ENCODE assay signal across 8 mouse cellular contexts in the genomic region with DNA sequence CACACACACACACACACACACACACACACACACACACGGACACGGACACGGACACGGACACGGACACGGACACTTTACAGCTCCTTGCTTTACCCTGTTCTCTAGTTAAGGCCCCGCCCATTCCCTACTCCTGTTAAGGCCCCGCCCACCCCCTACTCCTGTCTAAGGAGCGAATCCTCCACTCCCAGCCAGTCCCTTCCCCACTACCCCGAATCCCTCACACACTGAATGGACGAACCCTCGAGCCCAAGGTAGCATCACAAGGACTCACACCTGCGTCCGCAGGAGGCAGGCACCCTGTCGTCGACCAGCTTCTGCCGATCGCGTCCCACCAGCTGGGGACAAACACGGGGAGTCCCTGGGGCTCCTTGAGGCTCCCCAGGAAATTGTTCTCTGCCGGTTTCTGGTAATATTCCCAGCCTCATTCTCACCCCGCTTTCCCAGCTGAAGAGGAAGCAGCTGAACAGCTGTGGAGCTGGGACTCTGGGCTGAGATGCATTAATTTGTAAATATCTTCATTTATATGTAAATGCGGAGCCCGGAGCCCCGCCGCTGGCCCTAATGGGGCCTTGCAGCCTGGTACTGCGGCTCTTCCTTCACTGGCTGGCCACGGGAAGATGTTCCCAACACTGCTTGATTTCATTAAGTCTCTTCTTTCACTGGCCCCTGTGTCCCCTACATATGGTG.
DNase-seq lines count a peak whose midpoint lies in the region; ATAC-seq lines count a peak whose summit lies in the region.

No protein-coding gene starts in this region.

- ATAC-seq in kidney, embryonic 14.5 days (ENCODE audit: low FRiP score, low TSS enrichment) = no peak
- ATAC-seq in intestine, embryonic 14.5 days (replicated peaks; ENCODE audit: low FRiP score, low TSS enrichment, low read depth) = no peak
- peak; percentile 49 for ATAC-seq in neural tube, embryonic 12.5 days (ENCODE audit: low FRiP score, low read depth)
- no peak for ATAC-seq in megakaryocyte progenitor cell, adult 5-6 weeks (replicated peaks; ENCODE audit: poor library complexity)

- H3K9me3 ChIP-seq in kidney, embryonic 14.5 days (ENCODE audit: control insufficient read depth, low read length) = no peaks in the 10 kb centered on the region
- H3K9me3 ChIP-seq in intestine, embryonic 14.5 days (ENCODE audit: control insufficient read depth, low read length) = no peaks in the 10 kb centered on the region
- H3K9me3 ChIP-seq in neural tube, embryonic 12.5 days = no peaks in the 10 kb centered on the region

- peak overlapping the region; percentile 12 for H3K4me3 ChIP-seq in kidney, embryonic 14.5 days (ENCODE audit: low read length)
- H3K4me3 ChIP-seq in intestine, embryonic 14.5 days (ENCODE audit: low read depth, low read length) = no peak overlapping the region
- 0 out of 2 replicates have a peak overlapping the region, but pooled peaks have one; percentile 3 for H3K4me3 ChIP-seq in neural tube, embryonic 12.5 days

- no peak for DNase-seq in kidney, adult 11 months
- peak; percentile 80 for DNase-seq in embryo, embryonic 10.5 days (ENCODE audit: low spot score)
- no peak for DNase-seq in intestine, embryonic 14.5 days (ENCODE audit: low spot score)
- DNase-seq in adipocyte (ENCODE audit: low spot score) = no peak
- no peak for DNase-seq in gastrocnemius, adult 8-10 months (ENCODE audit: low spot score in 2 of 2)

- H3K27ac ChIP-seq in kidney, embryonic 14.5 days (ENCODE audit: low read depth, low read length) = no peak overlapping the region
- no peak overlapping the region for H3K27ac ChIP-seq in intestine, embryonic 14.5 days (ENCODE audit: low read depth)
- no peak overlapping the region for H3K27ac ChIP-seq in neural tube, embryonic 12.5 days

- 2% methylated on average over 28 of the region's 28 CpGs for WGBS in kidney, embryonic 14.5 days
- WGBS in intestine, embryonic 14.5 days = 2% methylated on average over 28 of the region's 28 CpGs
- WGBS in neural tube, embryonic 12.5 days = 1% methylated on average over 28 of the region's 28 CpGs

- H3K9ac ChIP-seq in kidney, embryonic 14.5 days (ENCODE audit: low read depth, low read length) = no peak overlapping the region
- no peak overlapping the region for H3K9ac ChIP-seq in intestine, embryonic 14.5 days (ENCODE audit: low read length)
- H3K9ac ChIP-seq in neural tube, embryonic 12.5 days = no peak overlapping the region

- peak overlapping the region; percentile 31 for H3K4me2 ChIP-seq in kidney, embryonic 14.5 days (replicated peaks; ENCODE audit: low read depth, low read length)
- H3K4me2 ChIP-seq in intestine, embryonic 14.5 days (ENCODE audit: low read length) = peak overlapping the region; percentile 38
- H3K4me2 ChIP-seq in neural tube, embryonic 12.5 days (replicated peaks) = peak overlapping the region; percentile 58

- H3K27me3 ChIP-seq in kidney, embryonic 14.5 days (ENCODE audit: control insufficient read depth, insufficient read depth, low read length) = peaks cover 35% of the 10 kb centered on the region
- H3K27me3 ChIP-seq in intestine, embryonic 14.5 days (replicated peaks; ENCODE audit: control insufficient read depth, insufficient read depth, low read length) = peaks cover 36% of the 10 kb centered on the region
- H3K27me3 ChIP-seq in neural tube, embryonic 12.5 days (replicated peaks) = peaks cover 4% of the 10 kb centered on the region; the same call in 1 of the 2 replicates

- H3K4me1 ChIP-seq in kidney, embryonic 14.5 days (ENCODE audit: control insufficient read depth, insufficient read depth, low read length) = peaks cover 6% of the 10 kb centered on the region; the same call in 1 of the 2 replicates
- H3K4me1 ChIP-seq in intestine, embryonic 14.5 days (replicated peaks; ENCODE audit: control insufficient read depth, insufficient read depth, low read length) = no peaks in the 10 kb centered on the region; the same call in 1 of the 2 replicates
- H3K4me1 ChIP-seq in neural tube, embryonic 12.5 days = peaks cover 44% of the 10 kb centered on the region

- no peaks in the 10 kb centered on the region for H3K36me3 ChIP-seq in kidney, embryonic 14.5 days (ENCODE audit: control insufficient read depth, insufficient read depth, low read length)
- no peaks in the 10 kb centered on the region for H3K36me3 ChIP-seq in intestine, embryonic 14.5 days (ENCODE audit: control insufficient read depth, insufficient read depth, low read length)
- H3K36me3 ChIP-seq in neural tube, embryonic 12.5 days = no peaks in the 10 kb centered on the region
